Mouse (Mus musculus) cortical plate, adult 2 months (tissue): ENCODE data around the gene Hsd11b1.

Source experiments
- CTCF ChIP-seq: fragments of 200-500 bp; IDR thresholded peaks from 2 replicates; pipeline ENCODE4 v1.5.1; 2011; ENCODE audit warnings: mild to moderate bottlenecking, control low read depth, low read length; ENCODE audit not compliant: insufficient read depth; ENCODE audit errors: extremely low read depth
- POLR2A ChIP-seq: fragments of 200-500 bp; IDR thresholded peaks from 2 replicates; pipeline ENCODE4 v1.6.1; 2011; ENCODE audit warnings: mild to moderate bottlenecking, low read length, control low read depth; ENCODE audit not compliant: insufficient read depth; ENCODE audit errors: extremely low read depth

GRCm38 (mm10) chr1:193252616-193253015, 11.3 kb downstream of the Hsd11b1 start:
- no peak for TF ChIP-seq CTCF
- TF ChIP-seq POLR2A = no peak
